Mouse (Mus musculus) brain, embryonic 14.5 days (tissue): ENCODE results near the gene Dexi.

Experiments
- CTCF ChIP-seq: fragments of 200-500 bp; IDR thresholded peaks from 2 replicates; pipeline ENCODE4 v1.5.1; 2012; ENCODE audit warnings: inconsistent platforms, mild to moderate bottlenecking, moderate library complexity, borderline replicate concordance; ENCODE audit not compliant: insufficient read depth, insufficient read length; ENCODE audit errors: extremely low read depth
- POLR2A ChIP-seq: fragments of 200-500 bp; IDR thresholded peaks from 2 replicates; pipeline ENCODE4 v1.6.1; 2012; ENCODE audit warnings: mild to moderate bottlenecking, inconsistent platforms, borderline replicate concordance; ENCODE audit not compliant: poor library complexity, insufficient read depth, insufficient read length, severe bottlenecking; ENCODE audit errors: extremely low read depth

DNA sequence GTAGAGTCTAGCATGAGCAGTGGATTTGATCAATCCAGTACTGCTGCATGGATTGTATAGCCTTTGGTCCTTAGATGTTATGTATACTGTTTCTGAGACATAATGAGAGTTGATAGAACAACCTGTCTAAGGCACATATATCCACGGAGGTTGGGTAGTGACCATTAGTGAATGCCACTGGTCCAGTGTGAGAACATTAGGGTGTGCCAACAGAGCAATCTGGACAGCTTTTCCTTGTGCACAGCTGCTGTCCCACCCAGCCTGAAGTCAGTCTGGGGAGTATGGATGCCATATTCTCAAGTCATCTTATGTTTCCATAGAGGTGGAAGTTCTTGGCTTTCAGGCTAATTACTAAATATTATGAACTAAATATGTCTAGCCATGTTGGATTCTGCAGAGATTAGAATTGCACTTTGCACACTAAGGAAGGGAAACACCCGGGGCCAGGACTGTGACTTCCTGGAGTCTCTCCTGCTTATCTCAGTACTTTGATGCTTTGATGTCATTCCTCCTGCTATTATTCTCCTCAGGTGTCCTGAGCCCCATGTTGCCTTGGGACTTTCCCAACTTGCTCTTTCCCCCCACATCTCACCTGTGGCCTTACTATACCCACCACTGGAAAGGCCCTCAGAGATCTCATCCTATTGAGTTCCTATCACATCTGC lies 38.5 kb upstream of the Dexi start:
- TF ChIP-seq CTCF (no peak), POLR2A (no peak)
